Mouse (Mus musculus) neural tube, embryonic 15.5 days (tissue): ENCODE measurements around the gene Maml2. TPM values are rescaled to one million over a fixed set of nuclear protein-coding genes. Genes with fewer than 3 reads are reported as not detected.
A peak's percentile ranks its signal among the peaks of the same experiment; 100 is the strongest.

Source experiments
- ATAC-seq: fragments of 200-750 bp; cut with Nextera tagmentation; 2 replicates; pipeline ENCODE4 v1.8.0; 2017; ENCODE audit warnings: mild to moderate bottlenecking, moderate TSS enrichment, moderate library complexity; ENCODE audit not compliant: low FRiP score
- H3K27ac ChIP-seq: fragments of 300-500 bp; sonication (generic); replicated peaks from 2 replicates; pipeline ENCODE4 v1.5.1; 2015; ENCODE audit warnings: mild to moderate bottlenecking, inconsistent platforms
- H3K27me3 ChIP-seq: fragments of 300-500 bp; sonication (generic); replicated peaks from 2 replicates; pipeline ENCODE4 v1.6.1; 2015; ENCODE audit warnings: inconsistent platforms
- H3K36me3 ChIP-seq: fragments of 300-500 bp; sonication (generic); 2 replicates; pipeline ENCODE4 v1.6.1; 2015; ENCODE audit warnings: inconsistent platforms
- H3K4me1 ChIP-seq: fragments of 300-500 bp; sonication (generic); 2 replicates; pipeline ENCODE4 v1.6.1; 2015; ENCODE audit warnings: inconsistent platforms
- H3K4me2 ChIP-seq: fragments of 300-500 bp; sonication (generic); 2 replicates; pipeline ENCODE4 v1.6.1; 2015; ENCODE audit warnings: inconsistent platforms, mild to moderate bottlenecking, moderate library complexity
- H3K4me3 ChIP-seq: fragments of 300-500 bp; sonication (generic); replicated peaks from 2 replicates; pipeline ENCODE4 v1.5.1; 2015; ENCODE audit warnings: mild to moderate bottlenecking, inconsistent platforms
- H3K9ac ChIP-seq: fragments of 300-500 bp; sonication (generic); replicated peaks from 2 replicates; pipeline ENCODE4 v1.6.1; 2015; ENCODE audit warnings: mild to moderate bottlenecking, inconsistent platforms
- H3K9me3 ChIP-seq: fragments of 300-500 bp; sonication (generic); replicated peaks from 2 replicates; pipeline ENCODE4 v1.6.1; 2016; ENCODE audit warnings: inconsistent platforms
- WGBS: fragments of 180-500 bp; shearing (Covaris S2); methylation state at CpG from one replicate; pipeline ENCODE4 v1.1.7; 2015; ENCODE audit warnings: mixed read lengths; 5-methylcytosine and 5-hydroxymethylcytosine counted together
- polyA plus RNA-seq: library from polyadenylated mRNA; unstranded; fragments of >200 nt; fragmentation: Nextera tagmentation; extraction: Ambion mirVana; gene quantifications from 2 replicates; pipeline ENCODE4 v1.2.1, GENCODE M21; 2015

Maml2 gene
- polyA plus RNA-seq, 1 experiment from 2014 or later, result 12.0 TPM

DNA sequence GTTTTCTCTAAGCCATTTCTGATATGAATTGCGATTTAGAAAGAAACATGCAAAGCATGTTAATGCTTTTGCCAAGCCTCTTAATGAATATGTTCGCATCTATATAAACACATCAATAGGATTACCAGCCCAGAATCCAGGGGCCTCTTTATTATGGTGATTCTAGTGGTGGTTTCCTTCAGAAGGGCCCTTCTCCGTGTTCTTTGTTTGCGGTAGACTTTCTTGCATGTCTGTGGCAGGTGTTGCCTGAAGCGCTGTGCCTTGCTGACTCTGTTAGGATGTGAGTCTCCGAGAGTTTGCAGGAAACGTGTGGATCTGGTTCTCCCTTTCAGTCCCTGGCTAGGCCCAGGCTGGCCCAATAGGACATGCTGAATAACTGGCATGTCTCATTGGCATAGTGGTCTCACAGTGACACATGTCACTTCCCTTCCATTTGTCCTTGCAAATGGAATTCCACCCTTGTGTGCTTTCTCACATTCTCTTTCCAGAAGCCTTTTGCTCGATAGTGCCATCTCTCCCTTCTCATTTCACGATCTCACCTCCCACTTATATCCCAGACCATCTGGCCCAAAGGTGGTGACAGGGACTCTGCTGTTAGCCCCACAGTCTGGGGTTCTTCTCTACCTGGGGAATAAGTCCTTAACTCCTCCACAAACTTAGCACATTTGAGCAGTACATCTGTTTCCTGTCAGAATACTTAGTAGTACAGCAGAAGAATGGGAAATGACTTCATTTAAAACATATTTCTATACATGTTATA is 224.5 kb downstream of the Maml2 start:
- H3K4me3 ChIP-seq, result no peak overlapping the region
- H3K27ac ChIP-seq, result no peak overlapping the region
- H3K36me3 ChIP-seq, result no peaks in the 10 kb centered on the region
- no peak overlapping the region for H3K4me2 ChIP-seq
- no peak overlapping the region for H3K9ac ChIP-seq
- no peaks in the 10 kb centered on the region for H3K9me3 ChIP-seq
- 78% methylated on average over 9 of the region's 9 CpGs for WGBS
- peaks cover 6% of the 10 kb centered on the region for H3K4me1 ChIP-seq
- ATAC-seq, result no peak
- no peaks in the 10 kb centered on the region for H3K27me3 ChIP-seq

DNA sequence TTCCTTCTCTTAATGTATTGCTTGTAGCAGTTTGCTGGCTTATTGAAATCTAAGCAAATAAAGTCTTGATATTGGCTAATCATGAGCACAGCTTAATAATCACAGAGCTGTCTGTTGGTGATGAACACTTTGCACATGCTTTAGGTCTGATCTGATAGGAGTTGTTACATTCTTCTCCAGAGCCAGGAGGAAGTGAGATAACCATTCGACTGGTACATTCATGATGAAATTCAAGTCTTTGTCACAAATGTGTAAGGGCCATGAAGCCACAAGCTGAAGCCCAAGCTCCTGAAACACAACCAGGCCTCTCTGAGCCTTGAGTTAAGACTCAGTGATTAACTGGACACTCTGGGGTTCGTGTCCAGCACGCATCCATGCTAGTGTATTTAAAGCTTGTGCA is 225.3 kb downstream of the Maml2 start:
- Histone ChIP-seq H3K4me1 (peaks cover 12% of the 10 kb centered on the region), H3K27ac (no peak overlapping the region), H3K9ac (no peak overlapping the region), H3K27me3 (no peaks in the 10 kb centered on the region), H3K36me3 (no peaks in the 10 kb centered on the region), H3K9me3 (no peaks in the 10 kb centered on the region), H3K4me2 (no peak overlapping the region), H3K4me3 (no peak overlapping the region)
- ATAC-seq, result no peak
- WGBS, result 85% methylated on average over 3 of the region's 3 CpGs

DNA sequence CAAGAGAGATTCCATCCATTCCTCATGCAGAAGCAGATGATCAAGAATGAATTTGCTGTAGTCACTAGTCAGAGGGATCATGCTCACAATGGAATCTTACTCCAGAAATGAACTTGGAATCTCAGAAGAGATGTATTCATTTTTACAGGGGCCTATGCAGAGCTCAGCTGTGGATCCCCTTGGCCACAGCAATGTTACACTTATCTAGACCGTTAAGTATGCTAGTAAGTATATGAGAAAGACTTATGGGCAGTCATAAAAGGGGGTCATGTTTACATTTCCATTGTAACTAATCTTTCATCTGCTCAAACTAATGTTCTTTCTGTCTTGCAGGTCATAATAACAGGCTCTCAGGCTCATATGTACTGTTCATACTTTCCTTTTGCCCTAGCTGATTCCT is 227.3 kb downstream of the Maml2 start:
- H3K9ac ChIP-seq, result no peak overlapping the region
- no peaks in the 10 kb centered on the region for H3K27me3 ChIP-seq
- no peak for ATAC-seq
- peak overlapping the region; percentile 33; the same call in 1 of the 2 replicates for H3K27ac ChIP-seq
- no peaks in the 10 kb centered on the region for H3K9me3 ChIP-seq
- H3K4me1 ChIP-seq, result peaks cover 14% of the 10 kb centered on the region
- H3K4me2 ChIP-seq, result no peak overlapping the region
- WGBS, result 73% methylated on average over 1 of the region's 1 CpGs
- H3K36me3 ChIP-seq, result no peaks in the 10 kb centered on the region
- no peak overlapping the region for H3K4me3 ChIP-seq

DNA sequence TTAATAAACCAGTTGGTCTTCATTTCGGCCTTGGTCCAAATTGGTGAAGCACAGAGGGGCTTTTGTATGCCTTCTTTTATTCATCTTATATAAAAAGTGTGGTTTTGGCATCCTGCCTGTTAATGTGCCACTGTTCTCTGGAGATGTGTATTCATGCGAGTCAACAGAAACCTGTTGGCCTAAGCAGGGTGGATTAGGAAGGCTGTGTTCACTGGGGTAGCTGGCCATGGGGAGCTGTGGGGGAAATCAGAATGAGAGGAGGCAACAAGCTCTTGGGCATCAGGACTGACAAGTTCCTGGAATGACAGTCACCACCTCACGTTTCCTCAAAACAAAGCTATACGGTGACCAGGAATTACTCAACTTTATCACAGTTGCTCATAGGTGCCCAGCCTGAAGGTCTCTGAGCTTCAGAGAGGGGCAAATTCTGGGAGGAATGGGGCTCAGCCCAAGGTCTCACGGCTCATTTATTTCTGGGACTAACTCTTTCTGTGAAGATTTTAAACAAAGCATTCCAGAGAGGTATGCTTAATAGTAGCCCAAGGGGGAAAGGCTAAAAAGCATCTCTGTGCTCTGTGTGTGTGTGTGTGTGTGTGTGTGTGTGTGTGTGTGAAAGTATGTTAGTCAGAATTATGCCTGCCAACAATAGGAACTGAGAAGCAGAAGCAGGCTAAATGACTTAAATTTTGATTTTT is 228.0 kb downstream of the Maml2 start:
- Histone ChIP-seq H3K9ac (no peak overlapping the region), H3K4me2 (no peak overlapping the region), H3K4me1 (peaks cover 14% of the 10 kb centered on the region), H3K9me3 (no peaks in the 10 kb centered on the region), H3K4me3 (no peak overlapping the region), H3K27me3 (no peaks in the 10 kb centered on the region), H3K36me3 (no peaks in the 10 kb centered on the region), H3K27ac (0 out of 2 replicates have a peak overlapping the region, but pooled peaks have one; percentile 33)
- 68% methylated on average over 5 of the region's 5 CpGs for WGBS
- ATAC-seq, result peak; percentile 33; the same call in 1 of the 2 replicates

DNA sequence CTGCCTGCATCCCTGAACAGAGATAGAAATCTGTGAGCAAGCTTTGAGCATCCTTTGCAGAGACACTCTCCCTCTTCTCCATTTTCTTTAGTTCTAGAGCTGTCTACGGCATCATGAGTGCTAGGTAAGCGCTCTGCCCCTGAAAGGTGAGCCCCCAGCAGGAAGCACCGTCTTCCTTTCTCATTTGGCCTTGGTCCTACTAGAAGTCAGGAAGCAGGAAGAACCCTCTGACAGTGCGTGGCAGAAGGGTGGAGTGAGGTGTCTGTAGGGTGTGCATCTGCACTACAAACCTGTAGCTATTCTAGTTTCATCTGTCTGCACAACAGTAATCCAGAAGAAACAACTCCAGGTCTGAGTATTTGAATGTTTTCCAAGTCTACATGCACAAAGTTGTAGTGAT is 232.8 kb downstream of the Maml2 start:
- Histone ChIP-seq H3K4me1 (peaks cover 23% of the 10 kb centered on the region), H3K4me3 (no peak overlapping the region), H3K36me3 (no peaks in the 10 kb centered on the region), H3K9me3 (peaks cover 3% of the 10 kb centered on the region; the same call in 1 of the 2 replicates), H3K4me2 (no peak overlapping the region), H3K27me3 (no peaks in the 10 kb centered on the region), H3K9ac (no peak overlapping the region), H3K27ac (no peak overlapping the region)
- WGBS, result 83% methylated on average over 4 of the region's 4 CpGs
- ATAC-seq, result no peak

DNA sequence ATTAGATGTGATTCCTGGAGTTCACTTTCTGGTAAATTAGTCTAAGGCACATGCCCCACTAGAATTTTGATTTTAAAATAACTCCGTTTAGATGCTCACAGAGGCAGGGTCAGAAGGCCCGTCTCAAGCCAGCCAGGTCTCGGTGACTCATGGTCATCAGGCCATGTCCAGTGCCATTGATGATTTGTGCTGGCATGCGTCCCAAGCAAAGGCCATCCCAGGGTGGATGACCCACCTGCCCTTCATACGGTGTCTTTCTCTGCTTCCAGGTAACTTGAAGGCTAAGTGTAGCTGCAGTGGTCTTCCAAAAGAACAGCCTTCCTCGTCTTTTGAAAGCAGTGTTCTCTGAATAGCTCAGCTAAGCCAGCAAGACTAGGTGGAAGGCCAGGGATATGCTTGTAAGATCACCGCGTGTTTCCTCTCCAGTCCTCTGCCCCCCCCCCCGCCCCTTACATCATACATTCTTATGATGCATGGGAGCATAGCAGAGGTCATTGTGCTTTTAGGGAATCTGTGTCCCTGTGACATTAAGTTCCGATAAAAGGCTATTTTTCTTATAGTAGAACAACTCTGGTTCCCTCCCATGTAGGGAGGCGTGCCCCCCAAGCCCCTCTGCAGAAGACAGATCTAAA is 235.4 kb downstream of the Maml2 start:
- no peak for ATAC-seq
- Histone ChIP-seq H3K27ac (0 out of 2 replicates have a peak overlapping the region, but pooled peaks have one; percentile 5), H3K4me1 (peaks cover 20% of the 10 kb centered on the region), H3K4me2 (no peak overlapping the region), H3K9ac (no peak overlapping the region), H3K4me3 (no peak overlapping the region), H3K27me3 (no peaks in the 10 kb centered on the region), H3K36me3 (no peaks in the 10 kb centered on the region), H3K9me3 (peaks cover 3% of the 10 kb centered on the region; the same call in 1 of the 2 replicates)
- WGBS, result 82% methylated on average over 11 of the region's 11 CpGs

DNA sequence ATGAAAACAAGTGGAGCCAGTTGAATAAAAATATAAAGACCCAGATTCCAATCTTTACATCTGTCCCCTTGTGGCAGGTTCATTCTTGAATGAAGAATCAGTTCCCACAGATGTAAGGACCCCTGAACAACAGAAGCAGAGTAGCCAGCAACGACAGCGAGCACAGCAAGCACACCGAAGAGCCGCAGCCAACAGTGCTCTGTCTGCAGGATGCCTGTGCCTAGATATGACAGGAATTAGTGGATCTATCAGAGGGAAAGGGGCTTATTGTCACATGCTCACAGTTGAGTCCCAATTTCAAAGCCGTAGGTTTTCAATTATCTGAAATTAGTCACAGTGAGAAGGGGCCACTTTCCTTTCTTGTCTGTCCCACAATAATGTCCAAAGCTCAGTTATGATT is 238.0 kb downstream of the Maml2 start:
- ATAC-seq, result no peak
- no peaks in the 10 kb centered on the region for H3K36me3 ChIP-seq
- 40% methylated on average over 5 of the region's 5 CpGs for WGBS

DNA sequence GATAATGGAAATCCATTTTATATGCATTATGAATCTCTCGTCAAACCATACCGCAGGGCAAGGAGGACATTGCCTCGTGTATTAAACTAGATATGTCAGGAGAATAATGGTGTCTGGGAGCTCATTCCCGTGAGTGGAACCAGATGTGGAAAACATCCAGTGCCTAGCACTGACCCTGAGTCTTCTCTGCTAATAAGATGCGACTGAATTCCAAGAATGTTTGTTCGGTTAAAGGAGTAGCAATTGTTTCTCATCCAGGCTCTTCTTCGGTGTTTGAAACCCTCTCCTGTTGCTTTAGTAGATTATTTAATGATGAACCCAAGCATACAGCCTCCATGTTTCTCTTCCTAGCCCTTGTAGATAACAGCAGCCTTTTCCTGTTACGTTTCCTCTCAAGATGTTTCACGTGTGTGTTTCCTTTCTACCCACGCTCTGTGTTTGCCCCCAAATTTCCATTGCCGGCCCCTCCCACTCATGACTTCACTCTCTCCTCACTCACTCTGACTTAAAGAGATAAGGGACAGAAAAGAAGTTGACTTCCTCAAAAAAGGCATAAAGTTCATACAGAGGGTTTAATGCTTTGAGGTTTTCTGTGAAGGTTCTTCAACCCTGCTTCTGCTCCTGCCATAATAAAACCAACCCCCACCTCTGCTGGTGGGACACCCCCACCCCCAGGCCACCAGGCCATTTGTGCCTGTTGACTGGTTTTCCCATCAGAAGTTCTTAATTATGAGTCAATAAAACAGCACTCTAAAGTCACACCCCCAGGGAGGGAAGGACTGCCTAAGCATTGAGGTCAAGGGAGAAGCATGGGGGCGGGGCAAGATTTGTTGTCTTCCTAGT is 238.9 kb downstream of the Maml2 start:
- H3K27ac ChIP-seq, result 0 out of 2 replicates have a peak overlapping the region, but pooled peaks have one; percentile 9
- H3K4me1 ChIP-seq, result peaks cover 31% of the 10 kb centered on the region
- no peak overlapping the region for H3K4me3 ChIP-seq
- H3K27me3 ChIP-seq, result no peaks in the 10 kb centered on the region
- H3K36me3 ChIP-seq, result no peaks in the 10 kb centered on the region
- H3K4me2 ChIP-seq, result no peak overlapping the region
- WGBS, result 64% methylated on average over 12 of the region's 12 CpGs
- H3K9ac ChIP-seq, result no peak overlapping the region
- peaks cover 3% of the 10 kb centered on the region; the same call in 1 of the 2 replicates for H3K9me3 ChIP-seq
- no peak for ATAC-seq

More for the DNA sequence above, 238.0 kb downstream of the Maml2 start:
- Histone ChIP-seq H3K4me3 (no peak overlapping the region), H3K9ac (no peak overlapping the region), H3K4me2 (no peak overlapping the region), H3K27ac (no peak overlapping the region), H3K27me3 (no peaks in the 10 kb centered on the region), H3K4me1 (peaks cover 31% of the 10 kb centered on the region), H3K9me3 (peaks cover 3% of the 10 kb centered on the region; the same call in 1 of the 2 replicates)

DNA sequence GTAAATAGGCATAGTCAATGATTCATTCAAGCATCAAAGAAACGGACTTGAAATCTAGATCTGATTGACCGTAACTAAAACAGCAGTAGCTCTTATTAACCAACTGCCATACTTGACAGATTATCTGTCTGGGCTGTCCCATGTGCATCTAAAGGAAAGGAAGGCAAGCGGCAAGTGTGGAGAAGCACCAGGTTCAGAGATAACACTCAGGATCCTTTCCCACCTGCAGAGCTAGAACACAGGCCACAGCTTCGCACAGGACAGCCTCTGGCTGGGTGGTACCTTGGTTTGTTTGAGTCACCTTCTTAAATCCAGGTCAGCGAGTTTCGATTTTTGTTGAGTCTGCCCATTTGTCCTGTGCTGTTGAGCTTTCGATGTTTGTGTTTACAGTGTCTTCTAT is 240.4 kb downstream of the Maml2 start:
- Histone ChIP-seq H3K4me3 (no peak overlapping the region), H3K27ac (no peak overlapping the region), H3K9ac (no peak overlapping the region), H3K9me3 (peaks cover 3% of the 10 kb centered on the region; the same call in 1 of the 2 replicates), H3K27me3 (no peaks in the 10 kb centered on the region), H3K4me2 (no peak overlapping the region), H3K4me1 (peaks cover 23% of the 10 kb centered on the region), H3K36me3 (no peaks in the 10 kb centered on the region)
- ATAC-seq, result no peak
- 70% methylated on average over 7 of the region's 7 CpGs for WGBS

DNA sequence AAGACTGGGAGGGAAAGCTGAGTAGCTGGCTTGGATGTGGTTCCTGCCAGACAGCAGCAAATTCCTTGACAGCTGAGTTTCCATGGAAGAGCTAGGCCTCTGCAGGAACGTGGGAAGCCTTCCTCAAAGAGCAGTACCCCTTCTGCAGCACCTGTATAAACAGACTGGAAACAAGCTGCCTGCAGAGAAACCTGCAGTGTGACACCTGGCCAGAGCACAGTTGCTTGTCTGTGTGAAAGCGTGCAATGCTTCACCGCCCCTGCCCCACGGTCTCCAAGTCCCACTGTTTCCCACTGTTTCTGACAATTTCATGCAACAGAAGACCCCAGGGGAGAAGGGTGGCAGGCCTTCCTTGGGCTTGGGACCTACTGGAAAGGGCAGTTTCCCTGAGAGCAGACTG is 241.8 kb downstream of the Maml2 start:
- no peak overlapping the region for H3K4me3 ChIP-seq
- 48% methylated on average over 4 of the region's 4 CpGs for WGBS
- H3K36me3 ChIP-seq, result no peaks in the 10 kb centered on the region
- no peaks in the 10 kb centered on the region for H3K9me3 ChIP-seq
- ATAC-seq, result no peak
- no peaks in the 10 kb centered on the region for H3K27me3 ChIP-seq
- H3K4me2 ChIP-seq, result no peak overlapping the region
- H3K4me1 ChIP-seq, result peaks cover 34% of the 10 kb centered on the region
- H3K27ac ChIP-seq, result no peak overlapping the region
- H3K9ac ChIP-seq, result no peak overlapping the region

DNA sequence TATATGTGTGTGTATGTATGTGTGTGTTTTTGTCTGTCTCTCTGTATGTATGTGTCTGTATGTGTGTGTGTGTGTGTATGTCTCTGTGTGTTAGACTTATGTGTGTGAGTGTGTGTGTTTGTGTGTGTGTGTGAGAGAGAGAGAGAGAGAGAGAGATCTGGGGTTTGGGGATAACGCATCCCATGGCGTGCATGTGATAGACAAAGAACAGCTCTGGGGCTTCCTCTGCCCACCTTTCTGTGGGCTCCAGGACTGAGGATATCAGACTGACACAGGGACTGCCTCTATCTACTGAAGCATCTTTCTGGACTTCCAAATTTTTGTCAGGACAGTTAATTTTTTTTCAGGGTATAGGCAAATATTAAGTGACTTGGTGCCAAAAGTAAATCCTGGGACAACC is 242.5 kb downstream of the Maml2 start:
- WGBS, result 94% methylated on average over 2 of the region's 2 CpGs
- no peaks in the 10 kb centered on the region for H3K36me3 ChIP-seq
- no peak overlapping the region for H3K9ac ChIP-seq
- ATAC-seq, result no peak
- H3K4me2 ChIP-seq, result no peak overlapping the region
- H3K27ac ChIP-seq, result no peak overlapping the region
- H3K4me1 ChIP-seq, result peaks cover 34% of the 10 kb centered on the region
- H3K27me3 ChIP-seq, result no peaks in the 10 kb centered on the region
- H3K4me3 ChIP-seq, result no peak overlapping the region
- H3K9me3 ChIP-seq, result no peaks in the 10 kb centered on the region
